Mouse (Mus musculus) limb, embryonic 10.5 days (tissue): ENCODE results near the gene Gm5105. TPM values are rescaled to one million over a fixed set of nuclear protein-coding genes. Genes with fewer than 3 reads are reported as not detected.

Source experiments
- DNase-seq: peaks from one replicate; pipeline ENCODE4 v3.0.0-alpha.2; 2017; ENCODE audit warnings: low spot score
- H3K27ac ChIP-seq: fragments of 300-500 bp; sonication (generic); 2 replicates; pipeline ENCODE4 v1.5.1; 2016; ENCODE audit warnings: mild to moderate bottlenecking
- H3K27me3 ChIP-seq: fragments of 300-500 bp; sonication (generic); 2 replicates; pipeline ENCODE4 v1.6.1; 2016; ENCODE audit warnings: low read depth, mild to moderate bottlenecking; ENCODE audit not compliant: poor library complexity, severe bottlenecking
- H3K36me3 ChIP-seq: fragments of 300-500 bp; sonication (generic); 2 replicates; pipeline ENCODE4 v1.6.1; 2016; ENCODE audit warnings: mild to moderate bottlenecking, moderate library complexity
- H3K4me1 ChIP-seq: fragments of 300-500 bp; sonication (generic); 2 replicates; pipeline ENCODE4 v1.6.1; 2016
- H3K4me3 ChIP-seq: fragments of 300-500 bp; sonication (generic); 2 replicates; pipeline ENCODE4 v1.5.1; 2016; ENCODE audit warnings: mild to moderate bottlenecking, moderate library complexity
- H3K9me3 ChIP-seq: fragments of 300-500 bp; sonication (generic); replicated peaks from 2 replicates; pipeline ENCODE4 v1.6.1; 2016; ENCODE audit warnings: mild to moderate bottlenecking
- WGBS: fragments of 180-500 bp; shearing (Covaris S2); methylation state at CpG from one replicate; pipeline ENCODE4 v1.1.7; 2016; 5-methylcytosine and 5-hydroxymethylcytosine counted together
- polyA plus RNA-seq: library from polyadenylated mRNA; unstranded; fragments of >200 nt; fragmentation: Nextera tagmentation; extraction: Ambion mirVana; gene quantifications from 2 replicates; pipeline ENCODE4 v1.2.1, GENCODE M21; 2016

The Gm5105 gene
- polyA plus RNA-seq = not detected in 2 replicates

- Histone ChIP-seq H3K27ac (peak within 1 kb of the TSS; percentile 51; the same call in 1 of the 2 replicates), H3K27me3 (no peaks in the 10 kb centered on the region; the same call in 1 of the 2 replicates), H3K4me1 (peaks cover 51% of the 10 kb centered on the region), H3K4me3 (no peak within 1 kb of the TSS), H3K36me3 (no peaks in the 10 kb centered on the region), H3K9me3 (no peaks in the 10 kb centered on the region)
- no peak for DNase-seq
- 92% methylated on average over 12 of the region's 12 CpGs for WGBS
Observed at GRCm38 (mm10) chr3:138067288-138067687, at the start of gene Gm5105. TSS of gene Gm5105 (minus strand) at chr3:138067388.

DNA sequence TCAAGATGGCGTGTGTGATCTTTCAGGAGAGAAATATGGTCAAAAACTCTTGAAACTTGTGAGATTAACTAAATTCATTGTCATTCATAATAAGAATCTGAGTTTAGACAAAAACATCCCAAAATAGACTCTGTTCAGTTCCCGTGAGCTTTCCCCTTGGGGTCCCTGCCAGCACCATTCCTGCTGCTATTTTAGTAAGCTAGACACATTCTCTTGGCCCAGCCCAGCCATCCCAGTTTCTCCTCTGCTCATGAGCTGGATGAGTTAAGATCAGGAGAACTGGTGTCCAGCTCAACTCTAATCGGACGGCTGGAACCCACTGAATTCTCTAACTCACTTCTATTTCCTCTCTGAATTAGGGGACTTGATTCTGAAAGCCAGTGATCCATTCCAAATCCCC is 49.7 kb upstream of the Gm5105 start:
- H3K9me3 ChIP-seq = no peaks in the 10 kb centered on the region
- no peak overlapping the region for H3K4me3 ChIP-seq
- no peaks in the 10 kb centered on the region for H3K36me3 ChIP-seq
- 91% methylated on average over 4 of the region's 4 CpGs for WGBS
- H3K27ac ChIP-seq = no peak overlapping the region
- no peaks in the 10 kb centered on the region for H3K27me3 ChIP-seq
- peaks cover 6% of the 10 kb centered on the region for H3K4me1 ChIP-seq
- DNase-seq = no peak

DNA sequence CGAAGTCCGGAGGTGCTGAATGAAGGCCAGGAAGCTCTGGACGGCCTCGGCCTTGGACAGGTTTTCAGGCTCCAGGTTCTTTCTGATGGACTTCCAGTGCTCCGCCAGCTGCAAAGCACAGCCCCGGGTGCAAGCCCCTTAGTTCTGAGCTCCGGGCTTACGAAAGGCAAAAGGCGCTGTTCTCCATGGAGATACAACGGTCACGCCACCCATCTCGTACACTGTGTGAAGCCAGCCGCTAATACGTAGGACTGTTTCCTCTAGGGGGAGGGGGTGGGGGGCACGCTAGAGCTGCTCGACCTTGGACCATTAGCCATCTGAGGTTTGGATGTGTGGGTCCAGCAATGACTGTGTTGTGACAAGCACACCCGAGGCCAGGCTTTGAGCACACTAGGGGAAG is 46.9 kb upstream of the Gm5105 start:
- Histone ChIP-seq H3K27ac (no peak overlapping the region), H3K4me3 (no peak overlapping the region), H3K36me3 (no peaks in the 10 kb centered on the region), H3K27me3 (no peaks in the 10 kb centered on the region), H3K9me3 (no peaks in the 10 kb centered on the region), H3K4me1 (peaks cover 6% of the 10 kb centered on the region)
- no peak for DNase-seq
- 89% methylated on average over 17 of the region's 17 CpGs for WGBS

GRCm38 (mm10) chr3:138110910-138111782 is 44.0 kb upstream of the Gm5105 start:
- Histone ChIP-seq H3K36me3 (no peaks in the 10 kb centered on the region), H3K4me1 (peaks cover 6% of the 10 kb centered on the region), H3K27ac (no peak overlapping the region), H3K27me3 (no peaks in the 10 kb centered on the region), H3K4me3 (no peak overlapping the region), H3K9me3 (no peaks in the 10 kb centered on the region)
- DNase-seq = no peak
- WGBS = 91% methylated on average over 19 of the region's 19 CpGs

DNA sequence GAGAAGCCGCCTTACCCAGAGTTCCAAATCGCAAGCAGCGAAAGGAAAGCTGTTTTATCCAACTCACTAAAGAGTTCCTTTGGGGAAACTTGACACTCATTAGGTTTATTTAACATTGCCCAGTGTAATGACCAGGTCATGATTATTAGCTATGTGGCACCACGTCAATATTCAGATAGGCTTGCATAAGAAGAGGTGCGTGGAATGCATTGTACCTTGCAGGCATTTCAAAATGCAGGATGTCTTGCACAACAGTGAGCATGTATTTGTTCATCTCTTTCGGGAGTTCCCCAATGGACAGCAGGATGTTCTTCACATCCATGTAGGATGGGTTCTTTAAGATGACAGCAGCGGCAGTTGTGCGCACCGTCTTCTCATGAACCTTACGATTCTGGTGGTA is 39.7 kb upstream of the Gm5105 start:
- H3K4me3 ChIP-seq = no peak overlapping the region
- no peak overlapping the region for H3K27ac ChIP-seq
- no peaks in the 10 kb centered on the region for H3K27me3 ChIP-seq
- H3K36me3 ChIP-seq = no peaks in the 10 kb centered on the region
- H3K9me3 ChIP-seq = no peaks in the 10 kb centered on the region
- no peak for DNase-seq
- WGBS = 94% methylated on average over 10 of the region's 10 CpGs
- no peaks in the 10 kb centered on the region for H3K4me1 ChIP-seq

- H3K4me3 ChIP-seq = no peak overlapping the region
- H3K36me3 ChIP-seq = no peaks in the 10 kb centered on the region
- H3K4me1 ChIP-seq = no peaks in the 10 kb centered on the region
- no peak overlapping the region for H3K27ac ChIP-seq
- H3K9me3 ChIP-seq = no peaks in the 10 kb centered on the region
- no peaks in the 10 kb centered on the region for H3K27me3 ChIP-seq
- 80% methylated on average over 5 of the region's 5 CpGs for WGBS
- DNase-seq = no peak
Observed at GRCm38 (mm10) chr3:138105056-138105455, 37.9 kb upstream of the Gm5105 start.

GRCm38 (mm10) chr3:138103690-138104089 is 36.5 kb upstream of the Gm5105 start:
- H3K27me3 ChIP-seq = no peaks in the 10 kb centered on the region
- 84% methylated on average over 4 of the region's 4 CpGs for WGBS
- no peak overlapping the region for H3K27ac ChIP-seq
- no peaks in the 10 kb centered on the region for H3K4me1 ChIP-seq
- no peak overlapping the region for H3K4me3 ChIP-seq
- H3K9me3 ChIP-seq = no peaks in the 10 kb centered on the region
- no peaks in the 10 kb centered on the region for H3K36me3 ChIP-seq
- DNase-seq = no peak

DNA sequence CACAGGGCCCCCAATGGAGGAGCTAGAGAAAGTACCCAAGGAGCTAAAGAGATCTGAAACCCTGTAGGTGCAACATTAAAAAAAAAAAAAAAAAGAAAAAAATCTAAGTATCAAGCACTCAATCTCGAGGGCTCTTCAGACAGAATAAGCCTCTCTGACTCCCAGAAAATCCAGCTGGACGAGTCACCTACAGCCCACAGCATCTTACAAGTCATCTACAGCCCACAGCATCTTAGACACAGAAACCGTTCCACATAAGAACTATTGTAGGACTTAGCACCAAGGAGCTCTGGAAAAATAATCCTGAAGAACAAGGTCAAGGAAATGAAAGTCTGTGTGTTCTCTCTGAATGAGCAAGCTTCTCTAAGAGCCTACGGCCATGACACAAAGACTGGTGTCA is 34.7 kb upstream of the Gm5105 start:
- Histone ChIP-seq H3K4me1 (no peaks in the 10 kb centered on the region), H3K4me3 (no peak overlapping the region), H3K27me3 (no peaks in the 10 kb centered on the region), H3K9me3 (no peaks in the 10 kb centered on the region), H3K36me3 (no peaks in the 10 kb centered on the region), H3K27ac (no peak overlapping the region)
- 90% methylated on average over 4 of the region's 4 CpGs for WGBS
- DNase-seq = no peak

- Histone ChIP-seq H3K27me3 (no peaks in the 10 kb centered on the region), H3K36me3 (no peaks in the 10 kb centered on the region), H3K4me3 (no peak overlapping the region), H3K4me1 (no peaks in the 10 kb centered on the region), H3K27ac (no peak overlapping the region), H3K9me3 (no peaks in the 10 kb centered on the region)
- WGBS = 94% methylated on average over 1 of the region's 1 CpGs
- DNase-seq = no peak
Observed at GRCm38 (mm10) chr3:138097718-138098117, 30.5 kb upstream of the Gm5105 start.

GRCm38 (mm10) chr3:138096263-138097028 is 29.3 kb upstream of the Gm5105 start:
- Histone ChIP-seq H3K36me3 (no peaks in the 10 kb centered on the region), H3K4me1 (no peaks in the 10 kb centered on the region), H3K4me3 (no peak overlapping the region), H3K27ac (no peak overlapping the region), H3K27me3 (no peaks in the 10 kb centered on the region), H3K9me3 (no peaks in the 10 kb centered on the region)
- WGBS = 90% methylated on average over 19 of the region's 19 CpGs
- DNase-seq = no peak

DNA sequence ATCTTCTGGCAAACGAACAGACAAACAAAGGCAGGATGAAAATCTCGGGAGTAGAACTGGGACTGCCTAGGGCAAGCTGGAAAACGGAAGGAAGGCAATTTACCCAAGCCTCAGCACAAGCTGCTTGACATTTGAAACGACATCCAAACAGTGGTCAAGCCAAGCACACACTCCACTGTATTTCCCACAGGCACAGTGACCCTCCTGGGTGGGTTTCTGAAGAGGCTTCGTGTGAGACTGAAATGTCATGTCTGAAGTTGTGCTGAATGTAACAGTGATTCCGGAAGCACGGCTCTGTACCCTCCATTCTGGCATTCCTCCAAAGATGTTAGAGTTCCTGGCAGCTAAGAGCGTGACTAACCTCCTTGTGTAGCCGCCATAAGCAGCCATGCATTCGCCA is 28.5 kb upstream of the Gm5105 start:
- Histone ChIP-seq H3K4me1 (no peaks in the 10 kb centered on the region), H3K27me3 (no peaks in the 10 kb centered on the region), H3K36me3 (no peaks in the 10 kb centered on the region), H3K27ac (no peak overlapping the region), H3K4me3 (no peak overlapping the region), H3K9me3 (no peaks in the 10 kb centered on the region)
- DNase-seq = no peak
- 86% methylated on average over 10 of the region's 10 CpGs for WGBS

GRCm38 (mm10) chr3:138095301-138095700 is 28.1 kb upstream of the Gm5105 start:
- H3K4me3 ChIP-seq = no peak overlapping the region
- H3K4me1 ChIP-seq = no peaks in the 10 kb centered on the region
- WGBS = 83% methylated on average over 3 of the region's 3 CpGs
- H3K36me3 ChIP-seq = no peaks in the 10 kb centered on the region
- no peaks in the 10 kb centered on the region for H3K9me3 ChIP-seq
- no peak for DNase-seq
- H3K27ac ChIP-seq = no peak overlapping the region
- no peaks in the 10 kb centered on the region for H3K27me3 ChIP-seq

- no peaks in the 10 kb centered on the region for H3K9me3 ChIP-seq
- H3K36me3 ChIP-seq = no peaks in the 10 kb centered on the region
- H3K27ac ChIP-seq = no peak overlapping the region
- no peak overlapping the region for H3K4me3 ChIP-seq
- DNase-seq = no peak
- H3K4me1 ChIP-seq = no peaks in the 10 kb centered on the region; the same call in 1 of the 2 replicates
- no peaks in the 10 kb centered on the region for H3K27me3 ChIP-seq
- WGBS = 89% methylated on average over 4 of the region's 4 CpGs
Observed at GRCm38 (mm10) chr3:138083896-138084295, 16.7 kb upstream of the Gm5105 start.
